Mouse (Mus musculus): Measurements from ENCODE around the gene Rnf220. TPM values are rescaled to one million over a fixed set of nuclear protein-coding genes. Genes with fewer than 3 reads are reported as not detected.
"Not testable (repeated sequence)": the region's sequence is repeated elsewhere in the genome, so short reads cannot be mapped to it uniquely, and the experiment has no call there.

The Rnf220 gene
- total RNA-seq, 2 experiments from 2014 or later, result 30.5 to 31.5 TPM

DNA sequence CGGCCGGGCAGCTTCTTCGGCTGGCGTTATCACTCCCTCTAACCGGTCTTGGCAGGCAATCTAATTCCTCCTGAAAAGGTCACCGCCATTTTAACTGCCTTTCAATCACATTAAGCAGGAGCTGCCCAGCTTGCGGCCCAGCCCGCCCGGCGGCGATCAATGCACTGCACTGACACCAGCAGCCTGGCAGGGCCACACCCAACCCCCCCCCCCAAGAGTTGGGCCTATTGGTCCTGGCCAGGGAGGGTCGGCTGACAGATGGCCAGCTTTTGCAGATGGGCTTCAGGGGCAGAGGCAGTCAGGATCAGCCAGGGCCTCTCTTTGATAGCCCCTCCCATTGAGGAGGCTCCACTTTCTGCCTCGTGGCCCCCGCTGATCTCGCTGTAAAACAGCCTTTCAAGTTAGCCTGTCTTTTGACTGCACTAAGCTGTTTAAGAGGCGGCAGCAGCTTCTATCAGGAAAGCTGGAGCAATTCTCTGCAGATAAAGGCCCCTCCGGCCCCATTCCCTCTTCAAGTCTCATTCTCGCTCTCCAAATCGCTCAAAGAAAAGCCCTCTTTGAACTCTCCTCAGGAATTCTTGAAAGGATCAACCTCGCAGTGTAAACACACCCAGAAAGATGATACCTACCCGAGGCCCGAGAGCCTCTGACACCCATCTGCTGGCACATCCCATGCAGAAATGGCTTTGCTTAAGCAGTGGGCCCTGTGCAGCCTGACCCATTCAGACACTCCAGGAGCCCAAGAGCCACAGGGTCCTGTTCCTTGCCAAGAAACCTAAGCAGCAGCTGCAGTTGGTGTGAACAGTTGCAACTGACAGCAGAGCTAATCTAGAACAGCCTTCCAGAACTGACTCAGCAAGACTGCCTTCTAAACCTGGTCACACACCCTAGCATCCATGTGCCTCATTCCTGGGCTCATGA, 213.3 kb downstream of the Rnf220 start:
- no peak for DNase-seq (ENCODE audit: low spot score)
- intact Hi-C loops (cut with DNase I), result no loop called here

DNA sequence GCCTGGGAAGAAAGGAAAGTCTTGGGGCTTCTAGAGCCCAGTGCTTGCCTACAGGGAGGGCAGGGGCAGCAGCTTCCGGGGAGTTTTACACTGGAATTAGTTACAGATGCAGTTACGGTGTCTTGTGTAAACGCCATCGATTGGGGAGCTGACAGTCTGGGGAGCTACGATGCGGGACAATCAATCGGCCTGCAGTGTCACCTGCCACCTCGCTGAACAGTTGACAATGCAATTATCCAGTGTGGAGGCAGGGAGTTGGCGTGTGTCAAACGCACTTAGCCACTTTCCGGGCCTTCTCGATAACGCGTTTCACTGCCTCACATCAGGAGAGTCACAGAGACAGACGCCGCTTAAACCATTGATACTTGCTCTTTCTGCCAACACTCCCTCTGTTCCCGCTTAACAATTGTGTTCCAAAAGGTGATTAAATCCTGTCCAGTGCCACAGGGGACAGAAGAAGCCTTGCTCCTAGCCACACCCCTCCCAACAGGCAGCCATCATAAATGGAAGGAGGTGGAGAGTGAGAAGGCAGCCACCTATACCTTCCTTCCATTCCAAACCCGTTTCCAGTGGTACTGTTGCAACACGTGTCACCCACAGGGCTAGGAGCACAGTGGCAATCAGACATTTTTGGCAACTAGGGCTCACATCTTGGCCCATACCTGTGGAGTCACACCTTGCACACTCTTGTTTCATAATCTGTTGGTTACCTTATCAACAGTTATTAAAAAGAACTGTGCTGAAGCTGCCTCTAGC, 215.6 kb downstream of the Rnf220 start:
- intact Hi-C loops (cut with DNase I), result no loop called here
- no peak for DNase-seq (ENCODE audit: low spot score)

DNA sequence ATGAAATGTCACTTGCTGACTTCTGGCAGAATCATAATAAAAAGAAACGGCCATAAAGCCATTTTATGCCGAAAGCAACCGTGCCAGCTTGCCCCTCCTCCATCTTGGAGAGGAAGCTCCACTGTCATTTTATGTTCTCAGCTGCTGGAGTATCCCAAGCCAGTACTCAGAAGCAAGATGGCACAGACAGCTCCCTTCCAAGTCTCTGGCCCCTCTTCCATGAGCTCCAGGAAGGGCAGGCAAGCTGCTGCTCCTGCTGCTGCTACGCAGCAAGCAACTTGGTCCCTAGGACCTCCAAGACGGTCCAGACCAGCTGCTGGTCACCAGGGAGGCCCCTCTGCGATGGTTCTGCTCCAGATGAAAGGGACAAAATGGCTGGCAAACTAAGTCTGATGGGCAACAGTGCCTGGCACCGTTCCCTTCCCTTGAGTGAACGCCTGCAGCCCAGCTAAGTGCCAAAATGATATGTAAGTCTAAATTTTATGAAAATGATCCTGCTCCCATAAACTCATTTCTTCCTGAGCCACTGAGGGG, 216.4 kb downstream of the Rnf220 start:
- no peak for DNase-seq (ENCODE audit: low spot score)
- intact Hi-C loops (cut with DNase I), result no loop called here

DNA sequence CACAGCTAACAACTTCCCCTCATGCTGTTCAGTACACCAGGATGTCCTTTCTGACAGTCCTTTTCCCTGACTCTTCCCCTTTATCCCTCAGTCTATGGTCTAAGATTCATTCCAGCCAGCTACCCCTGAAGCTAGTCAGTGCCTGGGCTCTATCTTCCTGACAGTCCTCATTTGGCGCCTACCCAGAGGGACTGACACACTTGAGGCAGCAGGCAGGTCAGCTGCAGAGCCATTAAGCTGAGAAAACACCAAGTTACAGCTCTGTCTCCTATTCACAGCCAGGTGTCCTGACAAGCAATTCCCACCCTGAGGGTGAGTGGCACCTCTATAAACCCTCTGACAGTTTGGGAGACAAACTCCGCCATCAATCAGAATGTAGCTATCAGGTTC, 217.6 kb downstream of the Rnf220 start:
- intact Hi-C loops (cut with DNase I), result no loop called here
- DNase-seq (ENCODE audit: low spot score), result no peak

DNA sequence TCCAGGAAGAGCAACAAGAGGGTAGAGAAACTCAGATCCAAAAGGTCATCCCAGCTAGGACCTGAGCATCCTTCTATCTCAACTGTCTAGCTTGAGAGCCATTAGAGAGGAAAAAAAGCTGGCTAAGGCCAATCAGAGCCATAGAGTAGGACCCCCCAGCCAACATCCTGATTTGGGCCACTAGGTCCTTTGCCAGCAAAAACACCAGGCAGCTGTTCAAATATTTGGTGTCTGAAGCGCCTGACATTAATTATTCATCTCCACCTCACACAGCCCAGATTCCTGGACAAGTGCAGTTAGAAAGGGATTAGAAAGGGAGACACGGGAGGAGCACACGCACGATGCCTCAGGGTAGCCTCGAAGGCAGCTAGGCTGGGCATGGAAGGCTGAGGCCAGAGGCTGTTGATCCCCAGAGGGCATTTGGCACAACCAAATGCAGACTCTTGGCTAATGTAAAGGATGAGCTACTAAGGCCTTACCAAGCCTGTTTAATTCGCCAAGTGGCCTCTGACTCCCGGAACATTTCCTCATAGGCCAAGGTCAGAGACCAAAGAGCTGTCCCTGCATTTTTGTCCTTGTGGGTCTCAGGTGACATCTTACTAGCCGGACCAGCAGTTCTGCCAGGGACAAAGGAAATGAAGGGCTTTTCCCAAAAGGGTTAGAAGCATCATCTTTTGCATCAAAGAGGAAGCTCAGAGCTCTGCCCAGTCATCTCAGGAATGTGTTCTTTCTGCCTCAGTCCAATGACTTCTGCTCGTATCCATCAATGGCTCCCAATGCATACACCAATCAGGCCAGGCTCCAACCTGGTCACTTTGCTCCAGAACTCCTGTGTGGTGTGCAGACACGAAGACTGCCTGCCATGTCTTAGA, 218.2 kb downstream of the Rnf220 start:
- intact Hi-C loops (cut with DNase I), result no loop called here

DNA sequence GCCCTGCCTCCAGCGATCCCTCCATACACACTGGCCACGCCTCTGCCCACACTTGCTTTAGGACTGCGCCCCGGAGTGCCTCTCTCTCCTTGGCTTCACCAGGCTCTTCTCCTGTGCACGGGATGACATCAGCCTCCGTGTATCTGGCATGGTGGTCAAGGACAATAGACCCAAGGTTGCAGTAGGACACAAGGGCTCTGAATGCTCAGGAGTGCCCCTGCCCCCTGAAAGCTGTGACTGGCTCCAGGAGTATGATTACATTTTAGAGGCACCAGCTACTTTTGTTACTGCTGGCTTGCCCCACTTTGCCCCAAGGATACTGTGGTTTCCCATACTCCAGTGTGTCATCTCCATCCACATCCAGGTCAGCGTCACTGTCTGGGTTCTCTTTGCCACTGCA, 219.2 kb downstream of the Rnf220 start:
- DNase-seq (ENCODE audit: low spot score), result no peak
- intact Hi-C loops (cut with DNase I), result no loop called here

More for the DNA sequence above, 218.2 kb downstream of the Rnf220 start:
- DNase-seq (ENCODE audit: low spot score), result no peak

DNA sequence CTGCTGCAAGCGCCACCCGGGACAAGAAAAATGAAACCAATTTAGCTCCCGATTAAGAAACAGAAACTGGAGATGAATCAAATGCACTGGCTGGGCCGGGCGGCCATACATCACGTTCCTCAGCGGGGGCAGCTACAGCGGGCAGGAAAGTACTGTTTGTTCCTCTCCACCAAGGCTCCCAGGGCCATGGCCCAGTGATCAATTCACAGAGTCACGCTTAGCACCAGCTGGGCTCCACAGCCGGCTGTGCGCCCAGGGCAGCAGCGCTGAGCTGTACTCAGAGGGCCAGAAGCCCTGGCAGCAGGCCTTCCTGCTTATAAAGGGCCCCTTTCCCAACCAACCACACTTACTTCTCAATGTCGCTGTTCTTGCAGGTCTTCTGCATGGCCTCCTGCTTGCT, 219.8 kb downstream of the Rnf220 start:
- no peak for DNase-seq (ENCODE audit: low spot score)
- intact Hi-C loops (cut with DNase I), result no loop called here

DNA sequence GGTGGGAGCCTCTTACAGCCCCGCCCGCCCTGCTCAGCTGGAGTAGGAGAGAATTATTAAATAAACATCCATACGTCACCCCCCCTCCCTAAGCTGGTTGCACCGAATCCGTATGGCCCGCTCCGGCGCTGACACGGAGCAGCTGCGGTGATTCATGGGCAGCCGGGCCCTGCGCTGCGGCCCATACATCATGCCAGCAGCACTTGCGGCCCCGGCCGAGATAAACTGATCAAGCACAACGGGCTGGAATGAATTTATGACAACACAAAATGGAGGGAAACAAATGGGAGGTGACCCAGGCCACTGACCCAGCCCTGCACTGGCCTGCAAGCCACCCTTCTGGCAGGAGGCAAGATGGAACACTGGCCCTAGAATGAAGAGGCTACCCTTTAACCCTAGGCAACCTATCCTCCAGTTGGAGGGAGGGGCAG, 220.6 kb downstream of the Rnf220 start:
- intact Hi-C loops (cut with DNase I), result no loop called here
- no peak for DNase-seq (ENCODE audit: low spot score)

DNA sequence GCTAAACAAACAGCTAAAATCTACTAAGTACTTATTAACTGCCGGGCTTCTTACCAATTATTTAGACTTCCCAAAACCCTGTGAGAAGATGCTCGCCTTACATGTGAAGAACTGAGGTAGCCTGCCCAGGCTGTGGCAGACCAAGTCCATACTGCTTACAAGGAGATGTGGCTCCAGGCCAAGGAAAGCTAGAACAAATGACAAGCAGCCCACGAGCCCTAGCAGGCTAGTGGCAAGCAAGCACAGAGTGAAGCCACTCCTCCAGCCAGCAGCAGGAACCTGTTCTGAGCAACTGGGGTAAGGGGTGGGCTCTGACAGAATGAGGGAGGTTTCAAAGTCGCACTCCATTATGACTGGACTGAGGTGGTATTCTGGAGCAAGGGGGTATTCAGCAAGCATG, 222.1 kb downstream of the Rnf220 start:
- DNase-seq (ENCODE audit: low spot score), result no peak

DNA sequence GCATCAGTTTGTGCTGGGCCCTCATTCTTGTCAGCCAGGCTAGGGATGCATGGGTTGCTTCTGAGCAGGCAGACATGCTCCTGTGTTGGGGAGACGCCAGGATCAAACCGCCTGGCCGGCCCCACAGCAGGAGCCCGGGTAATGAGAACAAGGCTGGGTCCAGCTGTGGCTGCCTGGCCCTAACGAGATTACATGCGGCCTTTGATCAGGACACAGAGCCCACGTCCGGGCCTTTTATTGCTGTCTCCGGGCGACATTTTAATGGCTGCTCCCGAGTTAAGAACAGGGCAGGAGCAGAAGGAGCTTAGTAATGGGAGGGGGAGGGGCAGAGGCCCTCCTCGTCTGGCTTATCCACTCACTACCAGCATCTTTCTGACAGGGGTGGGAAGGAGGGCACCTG, 224.4 kb downstream of the Rnf220 start:
- intact Hi-C loops (cut with DNase I), result no loop called here
- no peak for DNase-seq (ENCODE audit: low spot score)

More for the DNA sequence above, 222.1 kb downstream of the Rnf220 start:
- intact Hi-C loops (cut with DNase I), result no loop called here

DNA sequence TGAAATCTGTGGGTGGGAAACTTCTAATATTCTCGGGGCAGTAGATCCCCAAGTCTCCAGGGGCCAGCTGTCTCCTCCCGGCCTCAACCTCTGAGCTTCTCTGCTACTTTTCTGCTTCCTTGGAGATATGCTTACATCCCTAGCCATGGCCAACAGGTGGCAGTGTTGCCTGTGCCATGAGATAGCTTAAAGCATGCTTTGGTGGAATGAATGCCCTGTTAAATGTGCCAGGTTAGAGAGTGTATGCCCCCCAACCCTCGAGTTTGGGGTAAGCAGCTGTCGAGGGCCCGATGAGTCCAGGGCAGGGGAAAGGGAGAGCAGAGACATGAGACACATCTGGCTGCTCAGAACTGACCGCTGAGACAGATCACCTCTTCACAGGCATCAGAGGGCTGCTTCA, 226.6 kb downstream of the Rnf220 start:
- no peak for DNase-seq (ENCODE audit: low spot score)
- intact Hi-C loops (cut with DNase I), result loop anchor here (1.0 to 2.0 kb wide), 3 partner anchors 77 to 407 kb away; no protein-coding TSS in a partner anchor

DNA sequence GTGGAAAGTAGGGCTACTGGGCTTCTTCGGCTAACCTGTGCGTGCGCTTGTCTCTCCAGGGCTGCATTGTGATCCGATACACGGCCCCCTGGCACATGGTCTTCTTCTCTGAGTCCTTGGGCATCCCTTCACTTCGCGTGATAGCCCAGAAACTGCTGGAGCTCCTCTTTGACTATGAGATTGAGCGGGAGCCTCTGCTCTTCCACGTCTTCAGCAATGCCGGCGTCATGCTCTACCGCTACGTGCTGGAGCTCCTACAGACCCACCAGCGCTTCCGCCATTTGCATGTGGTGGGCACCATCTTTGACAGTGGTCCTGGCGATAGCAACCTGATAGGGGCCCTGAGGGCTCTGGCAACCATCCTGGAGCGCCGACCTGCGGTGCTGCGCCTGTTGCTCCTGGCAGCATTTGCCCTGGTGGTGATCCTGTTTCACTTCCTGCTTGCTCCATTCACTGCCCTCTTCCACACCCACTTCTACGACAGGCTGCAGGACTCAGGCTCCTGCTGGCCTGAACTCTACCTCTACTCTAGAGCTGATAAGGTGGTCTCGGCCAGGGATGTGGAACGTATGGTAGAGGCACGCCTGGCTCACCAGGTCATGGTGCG, 228.9 kb downstream of the Rnf220 start:
- intact Hi-C loops (cut with DNase I), result loop anchor here (1.0 kb wide), 1 partner anchor 38 kb away; no protein-coding TSS in a partner anchor
- no peak for DNase-seq (ENCODE audit: low spot score)

DNA sequence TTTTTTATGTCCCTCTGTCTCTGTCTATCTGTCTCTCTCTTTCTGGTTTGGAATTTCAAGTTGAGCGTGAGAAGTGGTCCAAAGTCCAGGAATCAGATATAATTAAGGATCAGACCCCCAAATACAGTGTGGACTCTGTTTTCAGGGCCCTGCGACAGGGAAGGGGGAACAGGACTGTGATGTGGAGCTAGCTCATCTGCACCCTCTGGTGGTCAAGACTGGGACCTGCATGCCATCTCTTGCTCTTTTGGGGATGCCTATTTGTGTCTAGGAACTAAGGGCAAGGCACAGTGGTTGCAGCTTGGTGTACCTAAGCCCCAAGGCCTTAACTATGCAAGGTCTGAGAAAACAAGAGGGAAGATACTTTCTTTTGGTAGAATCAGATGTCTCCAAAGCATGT, 229.6 kb downstream of the Rnf220 start:
- intact Hi-C loops (cut with DNase I), result loop anchor here (1.0 kb wide), 1 partner anchor 37 kb away; no protein-coding TSS in a partner anchor
- no peak for DNase-seq (ENCODE audit: low spot score)

DNA sequence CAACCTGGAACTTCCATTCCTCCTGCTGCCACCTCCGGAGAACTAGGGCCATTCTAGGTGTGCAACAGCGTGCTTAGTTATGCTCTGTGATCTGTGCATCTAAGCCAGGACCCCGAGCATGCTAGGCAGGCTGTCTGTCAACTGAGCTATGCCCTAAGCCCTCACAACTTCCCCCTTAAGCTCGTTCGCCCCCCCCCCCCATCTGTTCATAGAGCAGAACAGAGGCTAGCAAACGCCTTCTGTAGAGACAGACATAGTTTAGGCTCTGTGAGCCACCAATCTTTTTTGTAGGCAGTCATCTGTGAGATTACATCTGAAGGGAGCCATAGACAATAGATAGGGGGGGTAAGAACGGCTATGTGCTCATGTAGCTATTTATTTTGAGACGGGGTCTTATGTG, 233.9 kb downstream of the Rnf220 start:
- DNase-seq (ENCODE audit: low spot score), result no peak
- intact Hi-C loops (cut with DNase I), result no loop called here

DNA sequence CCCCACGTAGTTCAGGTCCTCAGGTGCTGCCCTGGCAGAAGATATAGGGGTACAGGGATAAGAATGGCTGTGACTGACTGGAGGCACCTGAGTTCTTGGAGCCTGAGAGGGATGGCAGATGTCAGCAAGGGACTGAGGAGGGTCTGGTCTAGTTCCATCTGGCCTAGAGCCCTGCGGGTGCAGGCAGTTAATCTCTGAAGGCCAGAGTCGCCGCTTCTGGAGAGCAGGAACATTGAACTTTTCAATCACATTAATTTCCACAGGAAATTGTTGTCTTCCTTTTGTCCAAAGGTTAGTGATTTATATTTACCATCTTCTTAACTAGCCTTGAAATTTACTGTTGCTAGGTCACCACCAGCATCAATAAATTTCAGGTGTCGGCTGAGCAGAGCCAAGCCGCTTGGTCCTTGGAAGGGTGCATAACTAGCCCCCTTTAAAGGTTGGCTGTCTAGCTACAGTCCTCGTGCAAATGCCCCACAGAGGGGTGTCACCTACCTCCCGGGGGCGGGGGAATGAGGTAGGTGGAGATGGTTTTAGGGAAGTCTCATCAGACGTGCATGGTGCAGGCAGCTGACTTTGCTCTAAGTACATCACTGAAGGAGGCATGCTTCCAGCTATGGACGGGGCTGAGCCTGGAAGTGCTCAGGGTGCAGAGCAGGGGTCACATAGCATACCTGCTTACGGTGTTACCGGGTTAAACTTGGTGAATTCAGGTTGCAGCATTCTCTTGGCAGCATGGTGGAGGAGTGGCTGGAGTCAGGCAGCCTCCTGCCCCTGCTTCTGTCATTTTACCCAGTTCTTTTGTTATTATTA, 234.5 kb downstream of the Rnf220 start:
- DNase-seq (ENCODE audit: low spot score), result no peak
- intact Hi-C loops (cut with DNase I), result no loop called here

DNA sequence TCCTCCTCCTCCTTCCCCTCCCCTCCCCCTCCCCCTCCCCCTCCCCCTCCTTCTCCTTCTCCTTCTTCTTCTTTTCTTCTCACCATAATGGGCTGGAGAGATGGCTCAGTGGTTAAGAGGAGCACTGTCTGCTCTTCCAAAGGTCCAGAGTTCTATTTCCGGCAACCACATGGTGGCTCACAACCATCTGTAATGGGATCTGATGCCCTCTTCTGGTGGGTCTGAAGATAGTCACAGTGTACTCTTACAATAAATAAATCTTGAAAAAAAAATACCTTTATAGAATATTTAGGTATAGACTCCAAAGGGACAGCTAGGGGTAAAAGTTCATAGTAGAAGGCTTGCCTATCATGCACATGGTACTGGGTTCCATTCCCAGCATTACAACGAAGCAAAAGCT, 235.6 kb downstream of the Rnf220 start:
- intact Hi-C loops (cut with DNase I), result no loop called here
- no peak for DNase-seq (ENCODE audit: low spot score)

DNA sequence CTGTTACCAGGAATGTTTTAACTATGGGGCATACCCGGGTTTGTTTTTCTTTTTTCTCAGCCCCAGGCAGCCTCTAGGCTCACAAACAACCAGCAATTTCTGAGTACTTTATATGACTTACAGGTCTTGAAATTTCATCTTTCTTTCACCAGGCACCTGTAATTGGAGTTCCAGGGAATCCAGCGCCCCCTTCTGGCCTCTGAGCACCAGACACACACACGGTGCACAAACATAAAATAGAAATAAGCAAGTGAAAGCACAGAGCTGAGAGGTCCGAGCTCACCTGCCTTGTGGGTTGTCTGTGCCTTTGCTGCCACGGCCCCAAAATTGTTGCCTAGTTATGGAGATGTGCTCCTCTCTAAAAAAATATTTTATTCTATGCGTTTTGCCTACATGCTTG, 236.9 kb downstream of the Rnf220 start:
- intact Hi-C loops (cut with DNase I); DNase-seq (ENCODE audit: low spot score): not testable (repeated sequence)

DNA sequence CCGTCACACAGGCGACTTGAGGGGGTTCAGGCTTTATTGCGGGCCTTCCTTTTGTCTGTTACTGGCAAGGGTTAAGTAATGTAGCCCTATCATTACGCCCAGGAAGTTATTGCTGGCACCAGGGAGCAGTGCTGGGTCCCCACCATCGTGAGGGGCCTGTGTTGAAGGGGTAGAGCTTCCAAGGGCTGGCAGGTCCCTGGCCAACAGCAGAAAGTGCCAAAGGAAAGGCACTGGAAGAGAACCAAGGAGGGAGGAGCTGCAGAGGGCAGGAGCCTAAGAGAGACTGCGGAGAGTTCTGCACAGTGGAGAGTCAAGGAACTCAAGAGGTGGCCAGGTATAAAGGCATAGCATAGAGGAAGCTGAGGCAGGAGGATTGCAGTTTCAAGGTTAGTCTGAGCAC, 242.2 kb downstream of the Rnf220 start:
- intact Hi-C loops (cut with DNase I), result no loop called here
- no peak for DNase-seq (ENCODE audit: low spot score)
